Mouse (Mus musculus): ENCODE data around the gene Olfr91.

DNA sequence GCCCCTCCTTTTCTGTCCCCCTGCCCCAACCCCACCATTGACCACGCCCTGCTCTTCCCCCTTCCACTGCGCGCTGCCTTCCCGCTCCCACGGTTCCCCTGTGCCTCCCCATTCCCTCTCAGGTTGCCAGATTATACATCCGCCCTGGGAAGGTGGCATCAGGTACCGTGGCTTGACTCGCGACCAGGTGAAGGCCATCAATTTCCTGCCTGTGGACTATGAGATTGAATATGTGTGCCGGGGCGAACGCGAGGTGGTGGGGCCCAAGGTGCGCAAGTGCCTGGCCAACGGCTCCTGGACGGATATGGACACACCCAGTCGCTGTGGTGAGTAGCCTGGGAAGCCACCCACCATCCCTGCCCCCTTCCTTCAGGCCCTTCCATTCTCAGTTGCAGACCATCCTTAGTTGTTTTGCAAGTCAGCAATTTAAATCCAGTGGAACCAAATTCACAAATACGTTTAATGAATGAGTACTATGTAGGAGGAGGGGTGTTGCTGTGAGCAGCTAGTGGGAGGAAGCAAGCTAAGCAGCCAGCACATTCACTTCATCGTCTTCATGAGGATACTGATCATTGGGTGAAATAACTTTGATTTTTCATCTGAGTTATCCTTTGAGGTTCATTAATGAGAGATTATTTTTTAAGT is 50.6 kb downstream of the Olfr91 start:
- no peak for TF ChIP-seq CTCF (IDR thresholded peaks at IDR 0.05; ENCODE audit: low read depth, low read length)
- no peak for TF ChIP-seq POLR2A (IDR thresholded peaks at IDR 0.05; ENCODE audit: insufficient read depth, low read length)
- TF ChIP-seq EP300 (IDR thresholded peaks at IDR 0.05; ENCODE audit: insufficient read depth, low read depth, low read length) = peak; percentile 57; the same call in 1 of the 2 replicates

Data from ES-Bruce4 (cell line).